Mouse (Mus musculus): ENCODE data around the gene Hilpda. TPM values are rescaled to one million over a fixed set of nuclear protein-coding genes. Genes with fewer than 3 reads are reported as not detected.

Hilpda gene
- total RNA-seq, 4 experiments from 2014 or later, result 3.7 to 6.7 (median 6.1) TPM

Other genes starting within 250 kb of the Hilpda start
- 1 to 10 TPM in 2 of 4 experiments, under 1 TPM in 1, not detected in 1; 0.22 to 1.8 (median 1.4) TPM for gene Lep, start 212.3 kb upstream of the Hilpda start, total RNA-seq (2022)
- gene Rbm28, start 107.5 kb upstream of the Hilpda start, total RNA-seq (2022), result 10 to 100 TPM; 15.1 to 19.7 (median 18.9) TPM
- 1 to 10 TPM; 2.2 to 3.2 (median 2.9) TPM for gene Prrt4, start 92.9 kb upstream of the Hilpda start, total RNA-seq (2022)
- gene Impdh1, start 56.1 kb upstream of the Hilpda start, total RNA-seq (2022), result 10 to 100 TPM; 16.5 to 24.0 (median 20.5) TPM
- gene Fam71f2, start 7.1 kb downstream of the Hilpda start, total RNA-seq (2022), result under 1 TPM in 1 of 4 experiments, not detected in 3; 0.59 TPM
- not detected for gene Fam71f1, start 46.7 kb downstream of the Hilpda start, total RNA-seq (2022)
- gene Calu, start 75.6 kb downstream of the Hilpda start, total RNA-seq (2022), result 100 to 1,000 TPM; 230 to 251 (median 234) TPM
- under 1 TPM in 2 of 4 experiments, not detected in 2; 0.22 to 0.79 TPM for gene Opn1sw, start 116.0 kb downstream of the Hilpda start, total RNA-seq (2022)
- gene Ccdc136, start 123.8 kb downstream of the Hilpda start, total RNA-seq (2022), result 1 to 10 TPM; 1.1 to 2.9 (median 2.5) TPM
- 100 to 1,000 TPM; 195 to 305 (median 272) TPM for gene Flnc, start 160.8 kb downstream of the Hilpda start, total RNA-seq (2022)
- gene Atp6v1f, start 195.2 kb downstream of the Hilpda start, total RNA-seq (2022), result 100 to 1,000 TPM; 128 to 134 (median 131) TPM
- gene Atp6v1fnb, start 198.9 kb downstream of the Hilpda start, total RNA-seq (2022), result not detected
- 1 to 10 TPM; 2.0 to 4.8 (median 2.8) TPM for gene Kcp, start 235.5 kb downstream of the Hilpda start, total RNA-seq (2022)

Data from heart, adult 8-10 months (tissue).